ENCODE assay signal across 8 mouse cellular contexts in genomic region chr13:95325907-95326550, GRCm38 (mm10). TPM values are rescaled to one million over a fixed set of nuclear protein-coding genes. Genes with fewer than 3 reads are reported as not detected.
A peak's percentile ranks its signal among the peaks of the same experiment; 100 is the strongest.
DNase-seq lines count a peak whose midpoint lies in the region; ATAC-seq and TF ChIP-seq lines count a peak whose summit lies in the region.

No protein-coding gene starts in this region.

- H3K4me1 ChIP-seq in spleen, adult 2 months (ENCODE audit: control insufficient read depth, insufficient read depth, insufficient read length) = no peaks in the 10 kb centered on the region
- peaks cover 26% of the 10 kb centered on the region for H3K4me1 ChIP-seq in liver, embryonic 12.5 days

- H3K27ac ChIP-seq in spleen, adult 2 months (ENCODE audit: insufficient read depth, low read length) = no peak overlapping the region
- H3K27ac ChIP-seq in liver, embryonic 12.5 days = peak overlapping the region; percentile 86

- no peaks in the 10 kb centered on the region for H3K36me3 ChIP-seq in spleen, adult 2 months (ENCODE audit: control insufficient read depth, insufficient read depth, low read length)
- H3K36me3 ChIP-seq in liver, embryonic 12.5 days = no peaks in the 10 kb centered on the region

- H3K4me2 ChIP-seq in liver, embryonic 12.5 days = peak overlapping the region; percentile 88

- TF ChIP-seq CTCF in spleen, adult 2 months (IDR thresholded peaks at IDR 0.05; ENCODE audit: extremely low read depth, insufficient read depth, insufficient read length, insufficient replicate concordance) = no peak

- H3K27me3 ChIP-seq in spleen, adult 2 months (ENCODE audit: control insufficient read depth, insufficient read depth, low read length) = 0 out of 2 replicates have a peak, but pooled peaks cover 1% of the 10 kb centered on the region
- peaks cover 14% of the 10 kb centered on the region for H3K27me3 ChIP-seq in liver, embryonic 12.5 days (replicated peaks)

- peak overlapping the region; percentile 81 for H3K9ac ChIP-seq in liver, embryonic 12.5 days

- 32% methylated on average over 5 of the region's 5 CpGs for WGBS in spleen, adult 2 months
- WGBS in liver, embryonic 12.5 days (ENCODE audit: insufficient replicate concordance) = 18% methylated on average over 5 of the region's 5 CpGs

- TF ChIP-seq POLR2A in spleen, adult 2 months (IDR thresholded peaks at IDR 0.05; ENCODE audit: low read depth, low read length) = no peak

- ATAC-seq in liver, embryonic 12.5 days = no peak

- peak; percentile 8 for DNase-seq in embryo, embryonic 11.5 days (ENCODE audit: low read depth, low spot score)
- no peak for DNase-seq in embryo, embryonic 11 days
- no peak for DNase-seq in spleen, adult 2 months (ENCODE audit: low read depth in 1 of 2, low spot score in 2 of 2)
- DNase-seq in spleen, adult 18-20 months = no peak
- no peak for DNase-seq in adrenal gland, postnatal 14 days
- DNase-seq in layer of hippocampus, postnatal 14 days (ENCODE audit: low spot score in 2 of 2) = no peak
- no peak for DNase-seq in adrenal gland, postnatal 10 days

- peak overlapping the region; percentile 83 for H3K4me3 ChIP-seq in spleen, adult 2 months (ENCODE audit: extremely low read depth, insufficient read depth, insufficient read length)
- peak overlapping the region; percentile 70 for H3K4me3 ChIP-seq in liver, embryonic 12.5 days

- H3K9me3 ChIP-seq in liver, embryonic 12.5 days (replicated peaks) = no peaks in the 10 kb centered on the region

RNA-seq across cellular contexts. Expression of gene Zbed3, which starts 2.6 kb away (rescaled TPM):
- polyA plus RNA-seq in spleen, adult 2 months (2012; rRNA removed) = 9.4 and 12.4 TPM in 2 replicates
- 13.2 and 14.4 TPM in 2 replicates for polyA plus RNA-seq in liver, embryonic 12.5 days (2016; fragmentation: Nextera tagmentation; extraction: Ambion mirVana)
- 29.6 and 32.8 TPM in 2 replicates for total RNA-seq in adrenal gland, postnatal 14 days (2021)
- 10 to 100 TPM; 16.9 to 19.1 TPM for total RNA-seq in layer of hippocampus, postnatal 14 days (2021)
- total RNA-seq in adrenal gland, postnatal 10 days (2021) = 10 to 100 TPM; 34.9 to 36.3 TPM

RNA-seq across cellular contexts. Expression of gene Aggf1, which starts 49.1 kb away (rescaled TPM):
- polyA plus RNA-seq in spleen, adult 2 months (2012; rRNA removed) = 10.9 and 16.0 TPM in 2 replicates
- polyA plus RNA-seq in liver, embryonic 12.5 days (2016; fragmentation: Nextera tagmentation; extraction: Ambion mirVana) = 32.5 and 33.3 TPM in 2 replicates
- total RNA-seq in adrenal gland, postnatal 14 days (2021) = 33.8 and 34.1 TPM in 2 replicates
- total RNA-seq in layer of hippocampus, postnatal 14 days (2021) = 10 to 100 TPM; 44.1 to 45.5 TPM
- 10 to 100 TPM; 30.0 to 36.7 TPM for total RNA-seq in adrenal gland, postnatal 10 days (2021)
